Mouse (Mus musculus) c-Kit-negative CD71-positive TER-119-positive erythroid progenitor cells, embryonic 14.5 days (primary cell): ENCODE results near the gene Elob.

ENCODE experiments used
- DNase-seq: peaks from one replicate; pipeline ENCODE4 v3.0.0-alpha.2; 2013; ENCODE audit warnings: low read depth, low spot score

Gene Elob

GRCm38 (mm10) chr17:23783352-23783751 is 45.6 kb downstream of the Elob start:
- DNase-seq, result no peak

- DNase-seq, result no peak
Observed at GRCm38 (mm10) chr17:23778447-23778846, 50.5 kb downstream of the Elob start.

DNA sequence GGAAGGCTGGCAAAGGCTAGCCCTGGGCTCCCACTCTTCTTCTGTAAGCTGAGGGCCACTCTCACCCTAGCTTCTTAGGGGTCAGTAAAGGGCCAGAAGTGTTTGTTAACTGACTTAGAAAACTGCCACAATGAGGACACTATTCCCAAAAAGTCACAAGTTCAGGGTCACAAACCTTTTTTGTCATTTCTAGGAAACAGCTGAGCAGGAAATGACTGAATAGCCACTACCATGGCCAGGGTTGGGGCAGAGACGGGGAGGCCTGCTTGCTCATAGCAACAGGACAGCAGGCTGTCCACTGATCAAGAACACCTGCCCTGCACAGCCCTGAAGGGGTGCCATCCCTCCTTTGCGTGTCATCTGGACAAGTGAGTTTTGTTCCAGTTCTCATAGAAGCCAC is 51.8 kb downstream of the Elob start:
- no peak for DNase-seq

DNA sequence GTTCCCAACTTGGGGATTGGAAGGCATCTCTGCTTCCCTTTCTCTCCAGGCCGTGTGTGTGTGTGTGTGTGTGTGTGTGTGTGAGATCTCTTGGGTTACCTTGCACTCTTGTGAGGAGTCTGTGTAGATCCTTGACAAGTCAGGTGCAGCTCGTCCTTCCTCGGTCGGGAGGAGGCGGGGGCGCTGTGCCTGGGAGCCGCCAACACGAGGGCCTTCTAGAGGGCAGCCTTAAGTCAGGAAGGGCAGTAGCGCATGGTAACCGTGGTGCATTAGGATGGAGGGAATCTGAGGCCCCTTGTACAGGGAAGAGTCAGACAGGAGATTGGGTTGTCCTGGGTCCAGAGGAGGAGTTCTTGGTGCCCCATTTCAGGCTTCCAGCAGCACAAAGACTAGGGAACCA is 52.7 kb downstream of the Elob start:
- no peak for DNase-seq
